Mouse (Mus musculus): ENCODE measurements around the gene Megf9. TPM values are rescaled to one million over a fixed set of nuclear protein-coding genes. Genes with fewer than 3 reads are reported as not detected.
A peak's percentile ranks its signal among the peaks of the same experiment; 100 is the strongest.

Megf9 gene
- polyA plus RNA-seq, 1 experiment from 2014 or later, result 8.4 TPM

GRCm38 (mm10) chr4:70545869-70546542 is 11.2 kb upstream of the Megf9 start:
- H3K4me1 ChIP-seq (ENCODE audit: control insufficient read depth, insufficient read depth, low read length), result no peaks in the 10 kb centered on the region
- H3K4me2 ChIP-seq (ENCODE audit: low read depth, low read length), result no peak overlapping the region
- H3K9me3 ChIP-seq (replicated peaks; ENCODE audit: control insufficient read depth, low read length), result no peaks in the 10 kb centered on the region
- H3K9ac ChIP-seq (ENCODE audit: low read length), result no peak overlapping the region
- H3K27ac ChIP-seq (ENCODE audit: low read length), result no peak overlapping the region
- no peak for ATAC-seq (ENCODE audit: insufficient read depth, low FRiP score)
- H3K36me3 ChIP-seq (ENCODE audit: control insufficient read depth, insufficient read depth, low read length), result no peaks in the 10 kb centered on the region
- H3K27me3 ChIP-seq (ENCODE audit: control insufficient read depth, insufficient read depth, low read length), result no peaks in the 10 kb centered on the region
- WGBS, result 54% methylated on average over 2 of the region's 2 CpGs
- H3K4me3 ChIP-seq (replicated peaks; ENCODE audit: low read length), result no peak overlapping the region

DNA sequence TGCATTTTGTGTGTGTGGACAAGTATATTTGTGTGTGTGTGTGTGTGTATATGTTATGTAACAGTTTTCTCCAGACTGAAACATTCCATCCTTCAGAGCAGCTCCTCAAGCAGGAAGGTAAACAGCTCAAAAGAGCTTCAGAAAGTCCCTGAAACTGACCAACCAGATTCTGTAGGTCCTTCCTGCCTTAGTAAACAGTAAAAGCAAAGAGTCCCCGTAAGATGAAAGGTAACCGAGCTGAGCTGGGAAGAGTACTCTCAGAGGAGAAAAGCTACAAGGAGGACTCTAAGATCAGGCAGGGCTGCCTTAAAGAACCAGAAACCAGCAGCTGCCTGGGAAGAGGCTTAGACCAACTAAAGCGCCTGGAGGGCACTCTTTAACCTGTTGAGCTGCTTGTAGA is 9.6 kb upstream of the Megf9 start:
- no peak overlapping the region for H3K27ac ChIP-seq (ENCODE audit: low read length)
- no peak overlapping the region for H3K4me2 ChIP-seq (ENCODE audit: low read depth, low read length)
- 54% methylated on average over 3 of the region's 3 CpGs for WGBS
- H3K36me3 ChIP-seq (ENCODE audit: control insufficient read depth, insufficient read depth, low read length), result no peaks in the 10 kb centered on the region
- no peak overlapping the region for H3K4me3 ChIP-seq (replicated peaks; ENCODE audit: low read length)
- no peaks in the 10 kb centered on the region for H3K9me3 ChIP-seq (replicated peaks; ENCODE audit: control insufficient read depth, low read length)
- no peak for ATAC-seq (ENCODE audit: insufficient read depth, low FRiP score)
- no peak overlapping the region for H3K9ac ChIP-seq (ENCODE audit: low read length)
- no peaks in the 10 kb centered on the region for H3K27me3 ChIP-seq (ENCODE audit: control insufficient read depth, insufficient read depth, low read length)
- no peaks in the 10 kb centered on the region for H3K4me1 ChIP-seq (ENCODE audit: control insufficient read depth, insufficient read depth, low read length)

DNA sequence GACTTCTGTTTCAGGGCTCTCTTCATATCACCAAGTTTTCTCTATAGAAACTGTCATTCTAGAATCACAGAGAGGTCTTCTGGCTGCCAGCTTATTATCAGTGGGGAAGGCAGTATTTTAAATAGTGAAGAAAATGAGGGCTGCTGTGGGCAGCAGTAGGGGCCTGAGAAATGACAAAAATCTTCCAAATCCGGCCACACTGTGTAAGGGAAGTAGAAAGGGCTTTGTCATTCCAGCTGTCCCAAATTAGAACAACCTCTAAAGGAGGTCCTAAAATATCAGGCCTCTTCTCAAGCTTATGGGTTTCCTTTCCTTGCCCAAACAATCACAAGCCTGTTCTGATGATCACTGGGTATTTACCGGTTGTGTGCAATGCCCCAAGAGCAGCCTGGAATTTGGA is 7.6 kb upstream of the Megf9 start:
- Histone ChIP-seq H3K9me3 (replicated peaks; ENCODE audit: control insufficient read depth, low read length) (no peaks in the 10 kb centered on the region), H3K9ac (ENCODE audit: low read length) (no peak overlapping the region), H3K36me3 (ENCODE audit: control insufficient read depth, insufficient read depth, low read length) (no peaks in the 10 kb centered on the region), H3K4me2 (ENCODE audit: low read depth, low read length) (no peak overlapping the region), H3K4me1 (ENCODE audit: control insufficient read depth, insufficient read depth, low read length) (no peaks in the 10 kb centered on the region), H3K27ac (ENCODE audit: low read length) (no peak overlapping the region), H3K4me3 (replicated peaks; ENCODE audit: low read length) (no peak overlapping the region), H3K27me3 (ENCODE audit: control insufficient read depth, insufficient read depth, low read length) (no peaks in the 10 kb centered on the region)
- WGBS, result 58% methylated on average over 2 of the region's 2 CpGs
- ATAC-seq (ENCODE audit: insufficient read depth, low FRiP score), result no peak

GRCm38 (mm10) chr4:70540743-70541142 is 5.9 kb upstream of the Megf9 start:
- Histone ChIP-seq H3K36me3 (ENCODE audit: control insufficient read depth, insufficient read depth, low read length) (no peaks in the 10 kb centered on the region), H3K27me3 (ENCODE audit: control insufficient read depth, insufficient read depth, low read length) (no peaks in the 10 kb centered on the region), H3K4me3 (replicated peaks; ENCODE audit: low read length) (no peak overlapping the region), H3K27ac (ENCODE audit: low read length) (no peak overlapping the region), H3K9ac (ENCODE audit: low read length) (no peak overlapping the region), H3K4me2 (ENCODE audit: low read depth, low read length) (no peak overlapping the region), H3K9me3 (replicated peaks; ENCODE audit: control insufficient read depth, low read length) (no peaks in the 10 kb centered on the region), H3K4me1 (ENCODE audit: control insufficient read depth, insufficient read depth, low read length) (peaks cover 9% of the 10 kb centered on the region)
- WGBS, result 61% methylated on average over 6 of the region's 6 CpGs
- no peak for ATAC-seq (ENCODE audit: insufficient read depth, low FRiP score)

DNA sequence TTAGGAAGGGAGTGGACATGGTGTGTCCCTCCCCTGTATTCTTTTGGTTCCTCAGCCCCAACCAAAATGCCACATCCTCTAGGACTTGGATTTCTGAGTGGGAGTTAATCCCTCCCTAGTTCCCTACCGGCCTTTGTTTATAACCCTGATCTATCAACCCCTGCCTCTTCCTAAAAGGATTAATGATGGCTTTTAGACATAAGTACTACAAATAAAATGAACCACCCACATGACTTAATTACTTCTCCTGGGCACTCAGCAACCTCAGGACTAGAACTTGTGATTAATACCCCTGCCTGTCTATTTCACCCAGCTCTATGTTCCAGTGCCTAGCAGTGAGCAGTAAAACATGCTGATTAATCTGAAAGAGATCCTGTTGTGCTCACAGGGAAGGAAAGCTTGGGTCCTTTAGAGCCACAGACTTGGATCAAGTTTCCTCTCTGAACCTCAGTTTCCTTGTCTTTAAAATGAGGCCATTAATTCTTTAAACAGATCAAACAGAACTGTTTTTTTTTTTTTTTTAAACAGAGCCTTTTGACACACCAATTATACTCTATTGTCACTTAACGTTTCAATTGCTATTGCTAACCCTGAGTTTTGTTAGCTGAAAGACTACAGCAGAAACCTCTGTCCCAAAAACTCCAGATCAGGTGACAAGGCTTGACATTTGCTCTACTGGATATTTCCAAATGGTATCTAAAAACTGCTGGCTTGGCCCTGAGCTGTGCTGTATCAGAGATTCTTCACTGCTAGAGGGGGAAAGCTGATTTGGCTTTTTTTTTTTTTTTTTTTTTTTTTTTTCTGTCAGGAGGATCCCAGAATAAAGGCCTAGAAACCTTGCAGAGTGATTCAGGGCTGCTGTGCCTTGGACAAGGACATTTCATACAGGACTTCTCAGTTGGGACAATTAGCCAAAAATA is 2.1 kb upstream of the Megf9 start:
- ATAC-seq (ENCODE audit: insufficient read depth, low FRiP score), result no peak
- Histone ChIP-seq H3K36me3 (ENCODE audit: control insufficient read depth, insufficient read depth, low read length) (no peaks in the 10 kb centered on the region), H3K9me3 (replicated peaks; ENCODE audit: control insufficient read depth, low read length) (no peaks in the 10 kb centered on the region), H3K9ac (ENCODE audit: low read length) (no peak overlapping the region), H3K4me2 (ENCODE audit: low read depth, low read length) (no peak overlapping the region; the same call in 1 of the 2 replicates), H3K4me1 (ENCODE audit: control insufficient read depth, insufficient read depth, low read length) (peaks cover 18% of the 10 kb centered on the region), H3K27ac (ENCODE audit: low read length) (0 out of 2 replicates have a peak overlapping the region, but pooled peaks have one; percentile 56), H3K27me3 (ENCODE audit: control insufficient read depth, insufficient read depth, low read length) (no peaks in the 10 kb centered on the region), H3K4me3 (replicated peaks; ENCODE audit: low read length) (no peak overlapping the region)
- WGBS, result 14% methylated on average over 2 of the region's 2 CpGs

DNA sequence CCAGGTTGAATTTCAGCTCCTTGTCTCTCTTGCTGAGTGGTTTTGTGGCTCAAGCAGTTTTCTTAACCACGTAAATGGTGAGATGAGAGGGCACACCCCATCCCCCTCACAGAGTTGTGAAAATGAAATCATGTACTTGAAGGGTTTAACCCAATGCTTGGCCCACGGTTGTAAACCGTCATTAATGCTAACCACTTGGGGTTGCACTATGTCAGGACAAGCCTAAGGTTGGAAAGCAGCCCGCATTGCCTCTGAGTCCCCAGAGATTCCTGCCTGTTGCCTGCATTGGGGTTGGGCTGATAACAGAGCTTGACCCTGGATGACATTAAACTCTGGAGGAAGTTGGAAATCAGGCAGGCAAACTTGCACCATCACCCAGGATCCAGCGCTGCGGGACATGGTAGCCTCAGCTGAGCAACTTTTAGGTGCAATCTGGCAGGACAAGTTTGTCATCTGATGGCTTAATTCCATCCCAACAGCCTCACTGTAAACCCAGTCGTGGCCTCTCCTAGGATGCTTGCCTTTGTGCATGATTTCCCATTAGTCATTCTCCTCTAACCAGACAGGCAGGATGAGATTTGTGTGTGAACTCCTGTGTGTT is 1.0 kb upstream of the Megf9 start:
- ATAC-seq (ENCODE audit: insufficient read depth, low FRiP score), result peak; percentile 16; the same call in 1 of the 2 replicates
- Histone ChIP-seq H3K27me3 (ENCODE audit: control insufficient read depth, insufficient read depth, low read length) (no peaks in the 10 kb centered on the region), H3K27ac (ENCODE audit: low read length) (peak overlapping the region; percentile 97), H3K4me2 (ENCODE audit: low read depth, low read length) (peak overlapping the region; percentile 95), H3K9me3 (replicated peaks; ENCODE audit: control insufficient read depth, low read length) (no peaks in the 10 kb centered on the region), H3K4me1 (ENCODE audit: control insufficient read depth, insufficient read depth, low read length) (peaks cover 18% of the 10 kb centered on the region), H3K36me3 (ENCODE audit: control insufficient read depth, insufficient read depth, low read length) (no peaks in the 10 kb centered on the region), H3K9ac (ENCODE audit: low read length) (peak overlapping the region; percentile 95), H3K4me3 (replicated peaks; ENCODE audit: low read length) (peak overlapping the region; percentile 83)
- 7% methylated on average over 7 of the region's 7 CpGs for WGBS

DNA sequence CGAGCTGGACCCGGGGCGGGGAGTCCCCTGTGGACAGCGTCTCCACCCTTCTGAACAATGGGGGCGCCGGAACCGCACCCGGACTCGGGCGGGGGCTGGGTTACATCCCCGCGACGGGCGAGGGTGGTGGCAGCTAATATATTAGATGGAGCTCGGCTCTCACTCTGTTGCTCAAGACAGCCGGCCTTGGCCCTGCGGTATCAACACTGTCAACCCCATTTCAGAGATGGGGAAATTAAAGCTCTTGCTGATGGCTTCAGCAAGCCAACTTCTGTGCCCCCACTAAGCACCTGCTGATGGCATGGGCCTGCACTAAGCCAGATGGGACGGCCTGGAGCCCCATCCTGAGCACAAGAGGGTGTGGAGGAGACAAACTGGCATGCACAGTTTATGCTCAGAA is 494 bp upstream of the Megf9 start:
- Histone ChIP-seq H3K9me3 (replicated peaks; ENCODE audit: control insufficient read depth, low read length) (no peaks in the 10 kb centered on the region), H3K27ac (ENCODE audit: low read length) (peak overlapping the region; percentile 97), H3K9ac (ENCODE audit: low read length) (peak overlapping the region; percentile 95), H3K36me3 (ENCODE audit: control insufficient read depth, insufficient read depth, low read length) (no peaks in the 10 kb centered on the region), H3K27me3 (ENCODE audit: control insufficient read depth, insufficient read depth, low read length) (no peaks in the 10 kb centered on the region), H3K4me2 (ENCODE audit: low read depth, low read length) (peak overlapping the region; percentile 95), H3K4me3 (replicated peaks; ENCODE audit: low read length) (peak overlapping the region; percentile 83), H3K4me1 (ENCODE audit: control insufficient read depth, insufficient read depth, low read length) (peaks cover 18% of the 10 kb centered on the region)
- under 1% methylated on average over 18 of the region's 18 CpGs for WGBS
- peak; percentile 65; the same call in 1 of the 2 replicates for ATAC-seq (ENCODE audit: insufficient read depth, low FRiP score)

- peak overlapping the region; percentile 94 for H3K4me2 ChIP-seq (ENCODE audit: low read depth, low read length)
- peak; percentile 32 for ATAC-seq (ENCODE audit: insufficient read depth, low FRiP score)
- no peaks in the 10 kb centered on the region for H3K9me3 ChIP-seq (replicated peaks; ENCODE audit: control insufficient read depth, low read length)
- peak overlapping the region; percentile 72 for H3K27ac ChIP-seq (ENCODE audit: low read length)
- WGBS, result under 1% methylated on average over 64 of the region's 66 CpGs
- H3K9ac ChIP-seq (ENCODE audit: low read length), result peak overlapping the region; percentile 90
- H3K36me3 ChIP-seq (ENCODE audit: control insufficient read depth, insufficient read depth, low read length), result no peaks in the 10 kb centered on the region
- H3K4me3 ChIP-seq (replicated peaks; ENCODE audit: low read length), result peak overlapping the region; percentile 83
- H3K27me3 ChIP-seq (ENCODE audit: control insufficient read depth, insufficient read depth, low read length), result no peaks in the 10 kb centered on the region
- H3K4me1 ChIP-seq (ENCODE audit: control insufficient read depth, insufficient read depth, low read length), result peaks cover 18% of the 10 kb centered on the region
Observed at GRCm38 (mm10) chr4:70534078-70534890, 511 bp downstream of the Megf9 start.

Data from stomach, embryonic 16.5 days (tissue).